Mouse (Mus musculus): ENCODE data around the gene Gpc5.

- TF ChIP-seq CTCF (IDR thresholded peaks at IDR 0.05; ENCODE audit: control insufficient read depth, insufficient read depth, insufficient replicate concordance, low read depth, low read length), result no peak
- TF ChIP-seq POLR2A (IDR thresholded peaks at IDR 0.05; ENCODE audit: control insufficient read depth, low read depth, low read length), result no peak
These were observed 488.6 kb downstream of the Gpc5 start for GRCm38 (mm10) chr14:115580466-115581255.
